ENCODE assay signal across 26 mouse cellular contexts in genomic region chr7:131722316-131722715, GRCm38 (mm10).
A peak's percentile ranks its signal among the peaks of the same experiment; 100 is the strongest.
DNase-seq lines count a peak whose midpoint lies in the region; ATAC-seq and TF ChIP-seq lines count a peak whose summit lies in the region.
"Had no signal": no experiment of that assay in that cellular context is flagged by ENCODE, and none has a peak within 500 bp of the region (broad histone marks: within the 10 kb centered on the region; RNA-seq: fewer than 3 reads in every experiment).

No protein-coding gene starts in this region.

- TF ChIP-seq CTCF in hindbrain, postnatal 0 days (IDR thresholded peaks at IDR 0.05; ENCODE audit: low read depth): no peak

- no peaks in the 10 kb centered on the region for H3K27me3 ChIP-seq in embryonic facial prominence, embryonic 11.5 days (ENCODE audit: control insufficient read depth, insufficient read depth, low read length)
- H3K27me3 ChIP-seq in embryonic facial prominence, embryonic 10.5 days (replicated peaks; ENCODE audit: low read depth, poor library complexity, severe bottlenecking): peaks cover 48% of the 10 kb centered on the region
- no peaks in the 10 kb centered on the region for H3K27me3 ChIP-seq in hindbrain, postnatal 0 days (ENCODE audit: insufficient read depth, low read length)
- no peaks in the 10 kb centered on the region; the same call in 1 of the 2 replicates for H3K27me3 ChIP-seq in hindbrain, embryonic 11.5 days (ENCODE audit: control insufficient read depth, insufficient read depth, low read length)
- H3K27me3 ChIP-seq in neural tube, embryonic 12.5 days (replicated peaks): peaks cover 13% of the 10 kb centered on the region; the same call in 1 of the 2 replicates
- 0 out of 2 replicates have a peak, but pooled peaks cover 5% of the 10 kb centered on the region for H3K27me3 ChIP-seq in neural tube, embryonic 15.5 days (replicated peaks)
- H3K27me3 ChIP-seq in kidney, embryonic 15.5 days: peaks cover 28% of the 10 kb centered on the region

- no peaks in the 10 kb centered on the region for H3K4me1 ChIP-seq in embryonic facial prominence, embryonic 11.5 days (ENCODE audit: control insufficient read depth, insufficient read depth, low read length)
- peaks cover 20% of the 10 kb centered on the region for H3K4me1 ChIP-seq in embryonic facial prominence, embryonic 10.5 days
- no peaks in the 10 kb centered on the region for H3K4me1 ChIP-seq in hindbrain, postnatal 0 days (ENCODE audit: insufficient read depth, low read length)
- H3K4me1 ChIP-seq in hindbrain, embryonic 11.5 days (replicated peaks; ENCODE audit: control insufficient read depth, insufficient read depth, low read length): 0 out of 2 replicates have a peak, but pooled peaks cover 2% of the 10 kb centered on the region
- peaks cover 8% of the 10 kb centered on the region for H3K4me1 ChIP-seq in neural tube, embryonic 12.5 days
- peaks cover 12% of the 10 kb centered on the region; the same call in 1 of the 2 replicates for H3K4me1 ChIP-seq in neural tube, embryonic 15.5 days
- no peaks in the 10 kb centered on the region for H3K4me1 ChIP-seq in kidney, embryonic 15.5 days

- ATAC-seq in embryonic facial prominence, embryonic 11.5 days (replicated peaks; ENCODE audit: insufficient number of reproducible peaks, low FRiP score, low TSS enrichment, low read depth): no peak
- no peak for ATAC-seq in hindbrain, postnatal 0 days
- ATAC-seq in hindbrain, embryonic 11.5 days (ENCODE audit: low FRiP score): no peak
- ATAC-seq in neural tube, embryonic 12.5 days (ENCODE audit: low FRiP score, low read depth): no peak
- no peak for ATAC-seq in neural tube, embryonic 15.5 days (ENCODE audit: low FRiP score)
- ATAC-seq in kidney, embryonic 15.5 days (replicated peaks; ENCODE audit: low FRiP score): no peak
- ATAC-seq: inflammation-experienced regulatory T-cells, adult 6 months had no signal

- no peak overlapping the region for H3K4me3 ChIP-seq in embryonic facial prominence, embryonic 11.5 days (ENCODE audit: low read depth, low read length)
- H3K4me3 ChIP-seq in embryonic facial prominence, embryonic 10.5 days: no peak overlapping the region
- H3K4me3 ChIP-seq in hindbrain, postnatal 0 days (ENCODE audit: low read length): no peak overlapping the region
- H3K4me3 ChIP-seq in hindbrain, embryonic 11.5 days (ENCODE audit: low read depth, low read length): no peak overlapping the region
- no peak overlapping the region for H3K4me3 ChIP-seq in neural tube, embryonic 12.5 days
- no peak overlapping the region for H3K4me3 ChIP-seq in neural tube, embryonic 15.5 days (replicated peaks)
- no peak overlapping the region for H3K4me3 ChIP-seq in kidney, embryonic 15.5 days (replicated peaks)
- H3K4me3 ChIP-seq: hindbrain, embryonic 10.5 days had no signal

- no peak overlapping the region for H3K9ac ChIP-seq in embryonic facial prominence, embryonic 11.5 days (replicated peaks; ENCODE audit: low read length)
- H3K9ac ChIP-seq in hindbrain, postnatal 0 days (replicated peaks; ENCODE audit: low read length): no peak overlapping the region
- H3K9ac ChIP-seq in hindbrain, embryonic 11.5 days (ENCODE audit: low read depth, low read length): no peak overlapping the region
- no peak overlapping the region for H3K9ac ChIP-seq in neural tube, embryonic 12.5 days
- no peak overlapping the region for H3K9ac ChIP-seq in neural tube, embryonic 15.5 days (replicated peaks)
- no peak overlapping the region for H3K9ac ChIP-seq in kidney, embryonic 15.5 days
- H3K9ac ChIP-seq: liver, embryonic 14.5 days had no signal

- peak; percentile 54 for DNase-seq in embryonic facial prominence, embryonic 11.5 days (ENCODE audit: low spot score)
- no peak for DNase-seq in embryonic facial prominence, embryonic 10.5 days (ENCODE audit: low spot score)
- DNase-seq in hindbrain, postnatal 0 days (ENCODE audit: low spot score): no peak
- DNase-seq in hindbrain, embryonic 11.5 days (ENCODE audit: low spot score): no peak
- DNase-seq: adrenal gland, adult 8-10 months; cerebellum, adult 8-10 months; cerebellum, postnatal 25 days; gastrocnemius, postnatal 14 days; heart, postnatal 14 days; kidney, adult 11 months; kidney, postnatal 25 days; liver; lung, adult 2 months; lung, postnatal 10 days; right cerebral cortex, postnatal 4 days; thymus, adult 18-20 months; thymus, postnatal 25 days had no signal

- no peak overlapping the region for H3K4me2 ChIP-seq in embryonic facial prominence, embryonic 11.5 days (ENCODE audit: low read depth, low read length)
- H3K4me2 ChIP-seq in hindbrain, postnatal 0 days (ENCODE audit: low read depth, low read length): peak overlapping the region; percentile 18; the same call in 1 of the 2 replicates
- H3K4me2 ChIP-seq in hindbrain, embryonic 11.5 days (replicated peaks; ENCODE audit: low read depth, low read length): no peak overlapping the region
- peak overlapping the region; percentile 38; the same call in 1 of the 2 replicates for H3K4me2 ChIP-seq in neural tube, embryonic 12.5 days (replicated peaks)
- H3K4me2 ChIP-seq in neural tube, embryonic 15.5 days: no peak overlapping the region
- no peak overlapping the region for H3K4me2 ChIP-seq in kidney, embryonic 15.5 days

- WGBS in embryonic facial prominence, embryonic 11.5 days: 30% methylated on average over 4 of the region's 4 CpGs
- WGBS in embryonic facial prominence, embryonic 10.5 days: 29% methylated on average over 4 of the region's 4 CpGs
- WGBS in hindbrain, postnatal 0 days: 29% methylated on average over 4 of the region's 4 CpGs
- 57% methylated on average over 4 of the region's 4 CpGs for WGBS in hindbrain, embryonic 11.5 days
- 31% methylated on average over 4 of the region's 4 CpGs for WGBS in neural tube, embryonic 12.5 days
- WGBS in neural tube, embryonic 15.5 days: 11% methylated on average over 4 of the region's 4 CpGs
- WGBS in kidney, embryonic 15.5 days: 64% methylated on average over 4 of the region's 4 CpGs

- no peaks in the 10 kb centered on the region for H3K9me3 ChIP-seq in embryonic facial prominence, embryonic 11.5 days (replicated peaks; ENCODE audit: control insufficient read depth, low read length)
- no peaks in the 10 kb centered on the region for H3K9me3 ChIP-seq in embryonic facial prominence, embryonic 10.5 days
- no peaks in the 10 kb centered on the region for H3K9me3 ChIP-seq in hindbrain, postnatal 0 days (ENCODE audit: low read length)
- H3K9me3 ChIP-seq in hindbrain, embryonic 11.5 days (ENCODE audit: control insufficient read depth, low read length): no peaks in the 10 kb centered on the region
- no peaks in the 10 kb centered on the region for H3K9me3 ChIP-seq in neural tube, embryonic 12.5 days
- no peaks in the 10 kb centered on the region for H3K9me3 ChIP-seq in neural tube, embryonic 15.5 days (replicated peaks)
- no peaks in the 10 kb centered on the region for H3K9me3 ChIP-seq in kidney, embryonic 15.5 days (replicated peaks)
- H3K9me3 ChIP-seq: hindbrain, embryonic 10.5 days had no signal

- H3K36me3 ChIP-seq in embryonic facial prominence, embryonic 11.5 days (replicated peaks; ENCODE audit: control insufficient read depth, insufficient read depth, low read depth, low read length): no peaks in the 10 kb centered on the region
- no peaks in the 10 kb centered on the region for H3K36me3 ChIP-seq in embryonic facial prominence, embryonic 10.5 days (replicated peaks)
- no peaks in the 10 kb centered on the region for H3K36me3 ChIP-seq in hindbrain, postnatal 0 days (ENCODE audit: insufficient read depth, low read length)
- H3K36me3 ChIP-seq in hindbrain, embryonic 11.5 days (ENCODE audit: control insufficient read depth, insufficient read depth, low read length): no peaks in the 10 kb centered on the region
- no peaks in the 10 kb centered on the region for H3K36me3 ChIP-seq in neural tube, embryonic 12.5 days
- H3K36me3 ChIP-seq in neural tube, embryonic 15.5 days: no peaks in the 10 kb centered on the region
- no peaks in the 10 kb centered on the region for H3K36me3 ChIP-seq in kidney, embryonic 15.5 days
- H3K36me3 ChIP-seq: G1E; hindbrain, embryonic 10.5 days had no signal

- no peak overlapping the region for H3K27ac ChIP-seq in embryonic facial prominence, embryonic 11.5 days (replicated peaks; ENCODE audit: low read depth, low read length)
- H3K27ac ChIP-seq in embryonic facial prominence, embryonic 10.5 days (replicated peaks): no peak overlapping the region
- H3K27ac ChIP-seq in hindbrain, postnatal 0 days: no peak overlapping the region
- H3K27ac ChIP-seq in hindbrain, embryonic 11.5 days (ENCODE audit: low read depth, low read length): no peak overlapping the region
- H3K27ac ChIP-seq in neural tube, embryonic 12.5 days: no peak overlapping the region
- H3K27ac ChIP-seq in neural tube, embryonic 15.5 days (replicated peaks): no peak overlapping the region
- no peak overlapping the region for H3K27ac ChIP-seq in kidney, embryonic 15.5 days
- H3K27ac ChIP-seq: hindbrain, embryonic 10.5 days; liver, embryonic 14.5 days; macrophage; stomach, postnatal 0 days had no signal

Comparison
In these comparisons a context has a peak if more than half of its experiments do, and no peak if none do; other contexts are left out.
1. H3K4me2 ChIP-seq: peak in hindbrain, postnatal 0 days (single experiment) and neural tube, embryonic 12.5 days (single experiment); none in embryonic facial prominence, embryonic 11.5 days (single experiment), hindbrain, embryonic 11.5 days (single experiment), neural tube, embryonic 15.5 days (single experiment) and kidney, embryonic 15.5 days (single experiment).